Mouse (Mus musculus): Measurements from ENCODE around the gene Hcrt.
"Not testable (repeated sequence)": the region's sequence is repeated elsewhere in the genome, so short reads cannot be mapped to it uniquely, and the experiment has no call there.

Gene Hcrt

GRCm38 (mm10) chr11:100762831-100763230, at the start of gene Hcrt:
Gene Hcrt, minus strand, starts transcription at chr11:100762931.
- DNase-seq (ENCODE audit: low read depth, low spot score), result no peak

GRCm38 (mm10) chr11:100811132-100811531, 48.4 kb upstream of the Hcrt start:
- peak; percentile 53 for DNase-seq (ENCODE audit: low read depth, low spot score)

- no peak for DNase-seq (ENCODE audit: low read depth, low spot score)
Observed at GRCm38 (mm10) chr11:100810516-100810915, 47.8 kb upstream of the Hcrt start.

- peak; percentile 84 for DNase-seq (ENCODE audit: low read depth, low spot score)
Observed at GRCm38 (mm10) chr11:100806380-100807305, 43.9 kb upstream of the Hcrt start.

- no peak for DNase-seq (ENCODE audit: low read depth, low spot score)
Observed at GRCm38 (mm10) chr11:100805535-100805934, 42.8 kb upstream of the Hcrt start.

- DNase-seq (ENCODE audit: low read depth, low spot score), result no peak
Observed at GRCm38 (mm10) chr11:100804409-100804808, 41.7 kb upstream of the Hcrt start.

- DNase-seq (ENCODE audit: low read depth, low spot score), result no peak
Observed at GRCm38 (mm10) chr11:100799426-100799825, 36.7 kb upstream of the Hcrt start.

- DNase-seq (ENCODE audit: low read depth, low spot score), result peak; percentile 47
Observed at GRCm38 (mm10) chr11:100796585-100796984, 33.9 kb upstream of the Hcrt start.

- no peak for DNase-seq (ENCODE audit: low read depth, low spot score)
Observed at GRCm38 (mm10) chr11:100795386-100795785, 32.7 kb upstream of the Hcrt start.

- no peak for DNase-seq (ENCODE audit: low read depth, low spot score)
Observed at GRCm38 (mm10) chr11:100791457-100792049, 28.8 kb upstream of the Hcrt start.

- DNase-seq (ENCODE audit: low read depth, low spot score), result not testable (repeated sequence)
Observed at GRCm38 (mm10) chr11:100790644-100791043, 27.9 kb upstream of the Hcrt start.

- DNase-seq (ENCODE audit: low read depth, low spot score), result no peak
Observed at GRCm38 (mm10) chr11:100789702-100790101, 27.0 kb upstream of the Hcrt start.

- no peak for DNase-seq (ENCODE audit: low read depth, low spot score)
Observed at GRCm38 (mm10) chr11:100785774-100786173, 23.0 kb upstream of the Hcrt start.

- no peak for DNase-seq (ENCODE audit: low read depth, low spot score)
Observed at GRCm38 (mm10) chr11:100784286-100784685, 21.6 kb upstream of the Hcrt start.

- no peak for DNase-seq (ENCODE audit: low read depth, low spot score)
Observed at GRCm38 (mm10) chr11:100782568-100782967, 19.8 kb upstream of the Hcrt start.

- DNase-seq (ENCODE audit: low read depth, low spot score), result peak; percentile 85
Observed at GRCm38 (mm10) chr11:100781763-100782475, 19.2 kb upstream of the Hcrt start.

- DNase-seq (ENCODE audit: low read depth, low spot score), result no peak
Observed at GRCm38 (mm10) chr11:100780247-100780646, 17.5 kb upstream of the Hcrt start.

GRCm38 (mm10) chr11:100778069-100778468, 15.3 kb upstream of the Hcrt start:
- DNase-seq (ENCODE audit: low read depth, low spot score), result no peak

- DNase-seq (ENCODE audit: low read depth, low spot score), result no peak
Observed at GRCm38 (mm10) chr11:100775921-100776320, 13.2 kb upstream of the Hcrt start.

- peak; percentile 92 for DNase-seq (ENCODE audit: low read depth, low spot score)
Observed at GRCm38 (mm10) chr11:100774261-100774660, 11.5 kb upstream of the Hcrt start.

- peak; percentile 87 for DNase-seq (ENCODE audit: low read depth, low spot score)
Observed at GRCm38 (mm10) chr11:100770646-100771408, 8.1 kb upstream of the Hcrt start, which contains the start of gene Ghdc. Gene Ghdc, minus strand, starts transcription at chr11:100770957.
